Mouse (Mus musculus) liver, embryonic 14.5 days (tissue): ENCODE data around the gene Lmbrd2. TPM values are rescaled to one million over a fixed set of nuclear protein-coding genes. Genes with fewer than 3 reads are reported as not detected.

Experiments used
- ATAC-seq: fragments of 200-750 bp; cut with Nextera tagmentation; 2 replicates; pipeline ENCODE4 v1.8.0; 2017; ENCODE audit warnings: moderate number of reproducible peaks, mild to moderate bottlenecking, moderate library complexity; ENCODE audit not compliant: insufficient read depth
- DNase-seq, 3 experiments: peaks; one replicate each; pipeline ENCODE4 v3.0.0-alpha.2; 2012 to 2013; ENCODE audit warnings: low read depth in 3 of 3, low spot score in 3 of 3
- H3K27ac ChIP-seq: fragments of 300-500 bp; sonication (generic); 2 replicates; pipeline ENCODE4 v1.5.1; 2014; ENCODE audit warnings: moderate library complexity, mild to moderate bottlenecking, control low read depth, inconsistent platforms
- H3K27me3 ChIP-seq: fragments of 300-500 bp; sonication (generic); 2 replicates; pipeline ENCODE4 v1.6.1; 2014; ENCODE audit warnings: mild to moderate bottlenecking, low read length, moderate library complexity; ENCODE audit not compliant: control insufficient read depth, insufficient read depth
- H3K36me3 ChIP-seq: fragments of 300-500 bp; sonication (generic); replicated peaks from 2 replicates; pipeline ENCODE4 v1.6.1; 2014; ENCODE audit warnings: low read depth; ENCODE audit not compliant: control insufficient read depth, insufficient read depth
- H3K4me1 ChIP-seq, 2 experiments: fragments of 200-500 bp in 1 of 2; fragments of 300-500 bp in 1 of 2; sonication (generic) in 1 of 2; replicated peaks; 2 replicates each; pipeline ENCODE4 v1.6.1; 2012 to 2014; ENCODE audit warnings: antibody characterized with exemption in 1 of 2, inconsistent platforms in 1 of 2, low read length in 1 of 2; ENCODE audit not compliant: control insufficient read depth in 2 of 2, insufficient read depth in 2 of 2
- H3K4me2 ChIP-seq: fragments of 300-500 bp; sonication (generic); 2 replicates; pipeline ENCODE4 v1.6.1; 2014; ENCODE audit warnings: low read depth, mild to moderate bottlenecking, control low read depth, moderate library complexity
- H3K4me3 ChIP-seq, 2 experiments: fragments of 200-500 bp in 1 of 2; fragments of 300-500 bp in 1 of 2; sonication (generic) in 1 of 2; 2 replicates each; pipeline ENCODE4 v1.5.1; 2012 to 2014; ENCODE audit warnings: low read depth in 2 of 2, low read length in 2 of 2, mild to moderate bottlenecking in 2 of 2, control low read depth in 1 of 2, inconsistent platforms in 1 of 2, moderate library complexity in 1 of 2; ENCODE audit not compliant: insufficient read depth in 1 of 2
- H3K9ac ChIP-seq: fragments of 300-500 bp; sonication (generic); replicated peaks from 2 replicates; pipeline ENCODE4 v1.6.1; 2014; ENCODE audit warnings: mild to moderate bottlenecking, control low read depth, moderate library complexity
- H3K9me3 ChIP-seq: fragments of 300-500 bp; sonication (generic); 2 replicates; pipeline ENCODE4 v1.6.1; 2016; ENCODE audit warnings: low read length, mixed read lengths; ENCODE audit not compliant: control insufficient read depth
- CTCF ChIP-seq: IDR thresholded peaks from 2 replicates; pipeline ENCODE4 v1.5.1; 2016; ENCODE audit warnings: antibody characterized with exemption, low read depth, control low read depth
- EP300 ChIP-seq: IDR thresholded peaks from 2 replicates; pipeline ENCODE4 v1.6.1; 2016; ENCODE audit warnings: antibody characterized with exemption, low read depth
- polyA plus RNA-seq, 2 experiments: library from polyadenylated mRNA; depleted of rRNA in 1 of 2; stranded (reverse) in 1 of 2; unstranded in 1 of 2; fragments of >200 nt; fragmentation: Nextera tagmentation in 1 of 2; extraction: Ambion mirVana in 1 of 2; gene quantifications; 2 replicates each; pipeline versions ENCODE4 v1.2.1 to v1.2.3; 2012 to 2014

Gene Lmbrd2
- polyA plus RNA-seq, 2 experiments: 2.4 to 3.1 TPM

- Histone ChIP-seq H3K9me3 (no peaks in the 10 kb centered on the region), H3K9ac (no peak overlapping the region), H3K36me3 (no peaks in the 10 kb centered on the region), H3K4me3 (no peak overlapping the region), H3K4me2 (no peak overlapping the region), H3K4me1 (no peaks in the 10 kb centered on the region), H3K27me3 (no peaks in the 10 kb centered on the region), H3K27ac (no peak overlapping the region)
- no peak for ATAC-seq
- DNase-seq: no peak
- no peak for TF ChIP-seq EP300
- TF ChIP-seq CTCF: no peak
Measured at GRCm38 (mm10) chr15:9246345-9246744, 106.0 kb downstream of the Lmbrd2 start.

Other genes with a start within 250 kb of the Lmbrd2 start
- 0.14 and 0.16 TPM in 2 replicates for gene Ranbp3l, start 172.6 kb upstream of the Lmbrd2 start, polyA plus RNA-seq (2012; rRNA removed)
- gene Ranbp3l, start 172.6 kb upstream of the Lmbrd2 start, polyA plus RNA-seq (2014; fragmentation: Nextera tagmentation; extraction: Ambion mirVana): 0.28 and 0.60 TPM in 2 replicates
- 53.8 and 96.0 TPM in 2 replicates for gene Nadk2, start 69.3 kb upstream of the Lmbrd2 start, polyA plus RNA-seq (2012; rRNA removed)
- gene Nadk2, start 69.3 kb upstream of the Lmbrd2 start, polyA plus RNA-seq (2014; fragmentation: Nextera tagmentation; extraction: Ambion mirVana): 113 and 125 TPM in 2 replicates
- 6.9 and 9.8 TPM in 2 replicates for gene Skp2, start 14.9 kb downstream of the Lmbrd2 start, polyA plus RNA-seq (2012; rRNA removed)
- gene Skp2, start 14.9 kb downstream of the Lmbrd2 start, polyA plus RNA-seq (2014; fragmentation: Nextera tagmentation; extraction: Ambion mirVana): 23.2 and 25.5 TPM in 2 replicates
- 0.88 TPM in 2 replicates for gene Ugt3a1, start 136.3 kb downstream of the Lmbrd2 start, polyA plus RNA-seq (2012; rRNA removed)
- gene Ugt3a1, start 136.3 kb downstream of the Lmbrd2 start, polyA plus RNA-seq (2014; fragmentation: Nextera tagmentation; extraction: Ambion mirVana): 0.84 and 2.0 TPM in 2 replicates
- 0.42 and 0.45 TPM in 2 replicates for gene Ugt3a2, start 195.0 kb downstream of the Lmbrd2 start, polyA plus RNA-seq (2012; rRNA removed)
- gene Ugt3a2, start 195.0 kb downstream of the Lmbrd2 start, polyA plus RNA-seq (2014; fragmentation: Nextera tagmentation; extraction: Ambion mirVana): 0.47 and 1.4 TPM in 2 replicates